Mouse (Mus musculus) heart, embryonic 16.5 days (tissue): ENCODE measurements around the gene Rap1gap. TPM values are rescaled to one million over a fixed set of nuclear protein-coding genes. Genes with fewer than 3 reads are reported as not detected.

Experiments
- ATAC-seq: fragments of 200-750 bp; cut with Nextera tagmentation; replicated peaks from 2 replicates; pipeline ENCODE4 v1.8.0; 2017; ENCODE audit warnings: moderate number of reproducible peaks; ENCODE audit not compliant: insufficient read depth, low FRiP score; ENCODE audit errors: extremely low read depth
- H3K27ac ChIP-seq: fragments of 300-500 bp; sonication (generic); 2 replicates; pipeline ENCODE4 v1.5.1; 2014; ENCODE audit warnings: mild to moderate bottlenecking, low read length, control low read depth, moderate library complexity
- H3K27me3 ChIP-seq: fragments of 300-500 bp; sonication (generic); 2 replicates; pipeline ENCODE4 v1.6.1; 2014; ENCODE audit warnings: low read length, mixed read lengths; ENCODE audit not compliant: control insufficient read depth, insufficient read depth
- H3K36me3 ChIP-seq: fragments of 300-500 bp; sonication (generic); 2 replicates; pipeline ENCODE4 v1.6.1; 2014; ENCODE audit not compliant: control insufficient read depth, insufficient read depth
- H3K4me1 ChIP-seq: fragments of 300-500 bp; sonication (generic); 2 replicates; pipeline ENCODE4 v1.6.1; 2014; ENCODE audit warnings: low read length, mixed read lengths; ENCODE audit not compliant: control insufficient read depth, insufficient read depth
- H3K4me2 ChIP-seq: fragments of 300-500 bp; sonication (generic); 2 replicates; pipeline ENCODE4 v1.6.1; 2014; ENCODE audit warnings: low read depth, mild to moderate bottlenecking, control low read depth, low read length
- H3K4me3 ChIP-seq: fragments of 300-500 bp; sonication (generic); 2 replicates; pipeline ENCODE4 v1.5.1; 2014; ENCODE audit warnings: mild to moderate bottlenecking, control low read depth, low read length
- H3K9ac ChIP-seq: fragments of 300-500 bp; sonication (generic); 2 replicates; pipeline ENCODE4 v1.6.1; 2014; ENCODE audit warnings: low read length, control low read depth
- H3K9me3 ChIP-seq: fragments of 300-500 bp; sonication (generic); replicated peaks from 2 replicates; pipeline ENCODE4 v1.6.1; 2016; ENCODE audit warnings: low read length; ENCODE audit not compliant: control insufficient read depth
- WGBS: fragments of 180-500 bp; shearing (Covaris S2); extraction: QIAGEN DNeasy Blood & Tissue Kit; methylation state at CpG from one replicate; pipeline ENCODE4 v1.1.7; 2014; 5-methylcytosine and 5-hydroxymethylcytosine counted together
- polyA plus RNA-seq: library from polyadenylated mRNA; unstranded; fragments of >200 nt; fragmentation: Nextera tagmentation; extraction: Ambion mirVana; gene quantifications from 2 replicates; pipeline ENCODE4 v1.2.1, GENCODE M21; 2015

Gene Rap1gap
- polyA plus RNA-seq, 1 experiment from 2014 or later: 9.7 TPM

DNA sequence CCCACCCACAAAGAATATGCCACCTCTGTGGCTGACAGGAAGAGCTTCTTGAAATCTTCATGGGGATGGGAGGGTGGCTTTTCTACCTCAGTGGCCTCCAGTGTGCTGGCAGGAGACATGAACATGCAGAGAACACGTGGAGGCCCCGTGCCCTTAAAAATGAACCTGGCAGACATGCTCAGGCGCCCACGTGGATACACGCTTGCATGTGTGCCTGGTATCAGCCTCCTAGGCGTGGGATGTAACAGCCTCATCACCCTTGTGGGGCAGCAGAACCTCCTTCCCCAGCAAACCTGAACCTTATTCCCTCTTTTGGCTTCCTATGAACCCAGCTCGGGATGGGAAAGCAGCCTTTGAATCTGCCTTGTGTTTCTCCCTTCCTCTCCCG is 2.4 kb downstream of the Rap1gap start:
- no peak overlapping the region for H3K27ac ChIP-seq
- no peaks in the 10 kb centered on the region for H3K9me3 ChIP-seq
- peaks cover 8% of the 10 kb centered on the region for H3K4me1 ChIP-seq
- peaks cover 34% of the 10 kb centered on the region for H3K27me3 ChIP-seq
- no peak for ATAC-seq
- no peaks in the 10 kb centered on the region for H3K36me3 ChIP-seq
- H3K9ac ChIP-seq: no peak overlapping the region
- H3K4me3 ChIP-seq: no peak overlapping the region
- 65% methylated on average over 8 of the region's 8 CpGs for WGBS
- H3K4me2 ChIP-seq: no peak overlapping the region

GRCm38 (mm10) chr4:137667747-137668146 is 3.2 kb downstream of the Rap1gap start:
- Histone ChIP-seq H3K27ac (no peak overlapping the region), H3K27me3 (peaks cover 34% of the 10 kb centered on the region), H3K4me2 (no peak overlapping the region), H3K4me1 (peaks cover 8% of the 10 kb centered on the region), H3K36me3 (no peaks in the 10 kb centered on the region), H3K9me3 (no peaks in the 10 kb centered on the region), H3K9ac (no peak overlapping the region), H3K4me3 (no peak overlapping the region)
- WGBS: 28% methylated on average over 5 of the region's 5 CpGs
- ATAC-seq: no peak

GRCm38 (mm10) chr4:137671711-137672500 is 7.4 kb downstream of the Rap1gap start:
- H3K27me3 ChIP-seq: peaks cover 9% of the 10 kb centered on the region
- WGBS: 70% methylated on average over 13 of the region's 13 CpGs
- ATAC-seq: no peak

DNA sequence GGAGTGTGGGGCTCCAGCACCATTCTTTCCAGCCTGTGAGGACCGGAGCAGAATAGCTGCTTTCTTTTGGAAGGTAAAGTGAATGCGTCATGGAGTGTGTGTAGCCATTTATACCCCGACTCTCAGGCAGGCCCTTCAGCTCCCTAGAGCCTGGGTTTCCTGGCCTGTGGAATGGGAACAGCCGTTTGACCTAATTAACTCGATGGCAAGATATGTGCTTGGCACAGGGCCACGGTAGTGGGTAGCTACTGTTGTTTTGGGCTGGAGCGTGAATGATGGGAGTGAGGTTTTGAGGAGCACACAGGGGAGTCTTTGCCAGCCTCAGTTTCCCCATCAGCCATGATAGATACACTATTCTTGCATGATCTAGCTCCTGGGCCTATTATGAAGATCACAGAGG is 11.0 kb downstream of the Rap1gap start:
- Histone ChIP-seq H3K36me3 (no peaks in the 10 kb centered on the region), H3K4me2 (no peak overlapping the region), H3K9ac (no peak overlapping the region), H3K4me1 (no peaks in the 10 kb centered on the region), H3K4me3 (no peak overlapping the region), H3K27me3 (peaks cover 44% of the 10 kb centered on the region), H3K27ac (no peak overlapping the region), H3K9me3 (no peaks in the 10 kb centered on the region)
- WGBS: 56% methylated on average over 7 of the region's 7 CpGs
- no peak for ATAC-seq

More at GRCm38 (mm10) chr4:137671711-137672500, 7.4 kb downstream of the Rap1gap start:
- Histone ChIP-seq H3K27ac (no peak overlapping the region), H3K4me3 (no peak overlapping the region), H3K9ac (no peak overlapping the region), H3K9me3 (no peaks in the 10 kb centered on the region), H3K36me3 (no peaks in the 10 kb centered on the region), H3K4me2 (no peak overlapping the region), H3K4me1 (peaks cover 5% of the 10 kb centered on the region)

DNA sequence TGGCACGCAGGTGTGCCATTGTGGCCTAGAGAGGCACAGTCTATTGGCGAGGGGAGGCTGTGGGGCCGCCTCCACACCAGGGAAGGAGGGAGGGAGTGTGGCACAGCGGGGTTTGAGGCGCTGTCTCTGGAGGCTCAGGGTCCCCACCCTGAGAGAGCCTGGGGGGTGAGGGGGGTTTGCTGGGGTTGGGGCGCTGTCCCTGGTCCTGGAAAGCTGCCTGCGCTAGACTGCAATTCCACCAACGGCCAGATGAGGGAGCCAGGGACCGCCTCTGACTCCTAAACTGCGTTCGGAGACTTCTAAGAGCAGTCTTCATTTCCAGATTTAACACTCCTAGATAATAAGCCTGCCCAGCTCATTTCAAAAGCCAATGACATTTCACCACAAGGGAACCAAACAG is 11.5 kb downstream of the Rap1gap start:
- WGBS: 11% methylated on average over 11 of the region's 11 CpGs
- H3K4me1 ChIP-seq: no peaks in the 10 kb centered on the region
- no peak overlapping the region for H3K4me3 ChIP-seq
- H3K9me3 ChIP-seq: no peaks in the 10 kb centered on the region
- H3K4me2 ChIP-seq: no peak overlapping the region
- H3K36me3 ChIP-seq: no peaks in the 10 kb centered on the region
- no peak overlapping the region for H3K27ac ChIP-seq
- no peak overlapping the region for H3K9ac ChIP-seq
- H3K27me3 ChIP-seq: peaks cover 49% of the 10 kb centered on the region
- ATAC-seq: no peak

GRCm38 (mm10) chr4:137676700-137677484 is 12.4 kb downstream of the Rap1gap start:
- H3K36me3 ChIP-seq: no peaks in the 10 kb centered on the region
- no peaks in the 10 kb centered on the region for H3K9me3 ChIP-seq
- H3K4me1 ChIP-seq: peaks cover 7% of the 10 kb centered on the region; the same call in 1 of the 2 replicates
- ATAC-seq: no peak
- H3K4me3 ChIP-seq: no peak overlapping the region
- 65% methylated on average over 13 of the region's 13 CpGs for WGBS
- peaks cover 57% of the 10 kb centered on the region for H3K27me3 ChIP-seq
- no peak overlapping the region for H3K9ac ChIP-seq
- H3K4me2 ChIP-seq: no peak overlapping the region
- no peak overlapping the region for H3K27ac ChIP-seq

GRCm38 (mm10) chr4:137677906-137678305 is 13.4 kb downstream of the Rap1gap start:
- WGBS: 75% methylated on average over 5 of the region's 5 CpGs
- ATAC-seq: no peak
- H3K4me2 ChIP-seq: no peak overlapping the region
- H3K27ac ChIP-seq: no peak overlapping the region
- no peaks in the 10 kb centered on the region for H3K36me3 ChIP-seq
- H3K9ac ChIP-seq: no peak overlapping the region
- H3K9me3 ChIP-seq: no peaks in the 10 kb centered on the region
- peaks cover 7% of the 10 kb centered on the region; the same call in 1 of the 2 replicates for H3K4me1 ChIP-seq
- no peak overlapping the region for H3K4me3 ChIP-seq
- peaks cover 67% of the 10 kb centered on the region for H3K27me3 ChIP-seq

DNA sequence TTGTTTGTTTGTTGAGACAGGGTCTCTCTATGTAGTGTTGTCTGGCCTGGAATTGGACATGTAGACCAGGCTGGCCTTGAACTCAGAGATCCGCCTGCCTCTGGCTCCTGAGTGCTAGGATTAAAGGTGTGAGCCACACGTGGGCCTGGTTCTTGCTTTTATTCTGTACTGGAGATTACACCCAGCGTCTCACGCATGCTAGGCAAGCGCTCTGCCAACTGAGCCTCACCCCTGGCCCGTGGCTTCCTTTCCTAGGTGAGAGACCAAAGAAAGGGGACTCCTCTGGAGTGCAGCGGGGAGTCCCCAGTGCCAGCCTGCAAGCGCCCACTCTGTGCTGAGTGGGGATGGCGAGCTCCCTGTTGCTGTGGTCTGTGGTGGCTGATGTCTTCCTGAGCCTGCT is 14.0 kb downstream of the Rap1gap start:
- WGBS: 61% methylated on average over 9 of the region's 9 CpGs
- Histone ChIP-seq H3K4me3 (no peak overlapping the region), H3K9ac (no peak overlapping the region), H3K27ac (no peak overlapping the region), H3K4me1 (peaks cover 7% of the 10 kb centered on the region; the same call in 1 of the 2 replicates), H3K4me2 (no peak overlapping the region), H3K9me3 (no peaks in the 10 kb centered on the region), H3K36me3 (no peaks in the 10 kb centered on the region), H3K27me3 (peaks cover 72% of the 10 kb centered on the region)
- no peak for ATAC-seq

DNA sequence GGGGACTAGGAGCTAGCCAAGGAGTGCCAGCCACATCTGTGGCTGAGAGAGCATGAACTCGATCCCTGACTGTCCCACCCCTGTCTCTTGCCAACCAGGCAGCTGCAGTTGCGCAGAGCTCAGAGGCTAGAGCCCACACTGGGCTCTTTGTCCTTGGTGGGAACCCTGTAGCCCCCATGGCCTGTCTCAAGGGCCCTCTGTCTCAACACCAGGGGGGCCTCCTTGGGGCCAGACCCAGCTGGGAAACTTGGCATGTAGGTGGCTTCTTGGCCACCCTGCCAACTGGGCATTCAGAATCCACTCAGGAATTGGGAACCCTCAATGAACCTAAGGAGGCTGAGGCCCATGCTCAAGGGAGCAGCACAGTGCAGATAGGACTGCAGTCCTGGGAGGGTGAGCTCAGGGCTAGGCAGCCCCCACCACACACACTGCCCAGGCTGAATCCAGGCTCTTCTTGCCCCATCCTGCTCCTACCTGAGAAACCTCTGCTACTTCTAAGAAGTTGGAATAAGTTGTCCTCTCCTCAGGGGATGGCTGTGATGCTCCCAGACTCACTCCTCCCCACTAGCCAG is 15.5 kb downstream of the Rap1gap start:
- peaks cover 82% of the 10 kb centered on the region for H3K27me3 ChIP-seq
- no peaks in the 10 kb centered on the region for H3K36me3 ChIP-seq
- WGBS: 75% methylated on average over 2 of the region's 2 CpGs

More for the DNA sequence above, 15.5 kb downstream of the Rap1gap start:
- Histone ChIP-seq H3K4me1 (peaks cover 7% of the 10 kb centered on the region; the same call in 1 of the 2 replicates), H3K4me2 (no peak overlapping the region), H3K9ac (no peak overlapping the region), H3K9me3 (no peaks in the 10 kb centered on the region), H3K4me3 (no peak overlapping the region), H3K27ac (no peak overlapping the region)
- no peak for ATAC-seq
